ENCODE assay signal across 23 mouse cellular contexts in the genomic region with DNA sequence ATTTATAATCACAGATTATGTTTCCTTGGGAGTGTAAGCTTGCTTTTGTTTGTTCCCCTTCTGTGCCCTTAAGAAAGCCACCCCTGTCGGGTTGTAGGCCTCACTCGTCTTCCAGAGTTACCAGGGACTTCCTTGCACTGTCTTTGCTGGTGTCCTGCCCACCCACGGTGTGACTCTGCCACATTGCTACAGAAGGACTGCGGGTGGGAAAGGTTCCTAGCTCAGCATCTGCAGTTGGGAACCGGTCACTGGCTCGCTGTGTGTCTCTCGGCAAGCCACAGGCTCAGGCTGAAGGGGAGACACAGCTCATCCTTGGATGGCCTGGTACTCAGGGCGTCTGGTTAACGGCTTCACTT. TPM values are rescaled to one million over a fixed set of nuclear protein-coding genes. Genes with fewer than 3 reads are reported as not detected.
DNase-seq lines count a peak whose midpoint lies in the region; ATAC-seq and TF ChIP-seq lines count a peak whose summit lies in the region.
"Had no signal": no experiment of that assay in that cellular context is flagged by ENCODE, and none has a peak within 500 bp of the region (broad histone marks: within the 10 kb centered on the region; RNA-seq: fewer than 3 reads in every experiment).

No protein-coding gene starts in this region.

- H3K27ac ChIP-seq in gastrocnemius, adult 2 months: peak overlapping the region; percentile 97
- H3K27ac ChIP-seq in heart, embryonic 14.5 days (replicated peaks in 1 of 2; ENCODE audit: control insufficient read depth in 1 of 2, insufficient read depth in 1 of 2, low read depth in 2 of 2, low read length in 2 of 2): peak overlapping the region; percentile 75 to 77
- H3K27ac ChIP-seq in lung, postnatal 0 days (ENCODE audit: low read length): peak overlapping the region; percentile 88
- H3K27ac ChIP-seq in embryonic facial prominence, embryonic 15.5 days (replicated peaks): 0 out of 2 replicates have a peak overlapping the region, but pooled peaks have one; percentile 1
- H3K27ac ChIP-seq: kidney, postnatal 0 days; limb, embryonic 13.5 days; liver, embryonic 15.5 days; neural tube, embryonic 12.5 days had no signal

- peak overlapping the region; percentile 57 for H3K9ac ChIP-seq in heart, embryonic 14.5 days (ENCODE audit: low read length)
- H3K9ac ChIP-seq in lung, postnatal 0 days (replicated peaks; ENCODE audit: low read depth): no peak overlapping the region
- no peak overlapping the region for H3K9ac ChIP-seq in embryonic facial prominence, embryonic 15.5 days
- H3K9ac ChIP-seq: limb, embryonic 13.5 days; liver, embryonic 15.5 days; neural tube, embryonic 12.5 days had no signal

- no peak for ATAC-seq in heart, embryonic 14.5 days (ENCODE audit: insufficient number of reproducible peaks, insufficient read depth, low FRiP score, low read depth)
- ATAC-seq in lung, postnatal 0 days: no peak
- ATAC-seq in embryonic facial prominence, embryonic 15.5 days (ENCODE audit: insufficient number of reproducible peaks, low FRiP score, low TSS enrichment, low read depth): peak; percentile 61; the same call in 1 of the 2 replicates
- ATAC-seq: CD4-positive, CD25-positive, alpha-beta regulatory T cell, adult 4 months; forebrain, embryonic 16.5 days; Patski had no signal

- 54% methylated on average over 9 of the region's 9 CpGs for WGBS in heart, embryonic 14.5 days
- WGBS in lung, postnatal 0 days: 66% methylated on average over 9 of the region's 9 CpGs
- 65% methylated on average over 9 of the region's 9 CpGs for WGBS in embryonic facial prominence, embryonic 15.5 days

- H3K4me2 ChIP-seq in heart, embryonic 14.5 days (ENCODE audit: low read length): peak overlapping the region; percentile 35
- H3K4me2 ChIP-seq in lung, postnatal 0 days (replicated peaks; ENCODE audit: low read depth, low read length): no peak overlapping the region
- H3K4me2 ChIP-seq in embryonic facial prominence, embryonic 15.5 days (replicated peaks): no peak overlapping the region
- H3K4me2 ChIP-seq: limb, embryonic 13.5 days; liver, embryonic 15.5 days; neural tube, embryonic 12.5 days had no signal

- peaks cover 21% of the 10 kb centered on the region for H3K36me3 ChIP-seq in heart, embryonic 14.5 days (ENCODE audit: control insufficient read depth, insufficient read depth, low read length)
- no peaks in the 10 kb centered on the region for H3K36me3 ChIP-seq in lung, postnatal 0 days (ENCODE audit: insufficient read depth, low read length)
- H3K36me3 ChIP-seq in embryonic facial prominence, embryonic 15.5 days: peaks cover 20% of the 10 kb centered on the region; the same call in 1 of the 2 replicates

- intact Hi-C loops in gastrocnemius, adult 2 months (cut with DNase I): no loop called here
- intact Hi-C loops in heart, postnatal 10 days (cut with DNase I): no loop called here

- no peaks in the 10 kb centered on the region for H3K27me3 ChIP-seq in heart, embryonic 14.5 days (ENCODE audit: control insufficient read depth, insufficient read depth, low read length)
- no peaks in the 10 kb centered on the region for H3K27me3 ChIP-seq in lung, postnatal 0 days (replicated peaks; ENCODE audit: insufficient read depth, low read length)
- no peaks in the 10 kb centered on the region for H3K27me3 ChIP-seq in embryonic facial prominence, embryonic 15.5 days
- H3K27me3 ChIP-seq: limb, embryonic 13.5 days; liver, embryonic 15.5 days; megakaryocyte, embryonic 14.5 days; neural tube, embryonic 12.5 days; Patski had no signal

- peaks cover 9 to 15% of the 10 kb centered on the region in 2 experiments for H3K4me1 ChIP-seq in heart, embryonic 14.5 days (ENCODE audit: control insufficient read depth in 2 of 2, insufficient read depth in 2 of 2, low read length in 2 of 2)
- H3K4me1 ChIP-seq in lung, postnatal 0 days (ENCODE audit: insufficient read depth, low read depth, low read length): peaks cover 2% of the 10 kb centered on the region
- peaks cover 15% of the 10 kb centered on the region for H3K4me1 ChIP-seq in embryonic facial prominence, embryonic 15.5 days
- H3K4me1 ChIP-seq: neural tube, embryonic 12.5 days had no signal

- no peak for TF ChIP-seq CTCF in gastrocnemius, adult 2 months (IDR thresholded peaks at IDR 0.05)
- TF ChIP-seq CTCF in lung, postnatal 0 days (IDR thresholded peaks at IDR 0.05): no peak

- peak overlapping the region; percentile 56 for H3K4me3 ChIP-seq in gastrocnemius, adult 2 months
- no peak overlapping the region for H3K4me3 ChIP-seq in heart, embryonic 14.5 days (ENCODE audit: control insufficient read depth in 1 of 2, insufficient read depth in 1 of 2, low read depth in 1 of 2, low read length in 2 of 2)
- H3K4me3 ChIP-seq in lung, postnatal 0 days (ENCODE audit: low read depth, low read length): no peak overlapping the region
- no peak overlapping the region for H3K4me3 ChIP-seq in embryonic facial prominence, embryonic 15.5 days (replicated peaks)
- H3K4me3 ChIP-seq: limb, embryonic 13.5 days; liver, embryonic 15.5 days; neural tube, embryonic 12.5 days had no signal

- no peak for TF ChIP-seq EP300 in lung, postnatal 0 days (IDR thresholded peaks at IDR 0.05)

- H3K9me3 ChIP-seq in heart, embryonic 14.5 days (ENCODE audit: control insufficient read depth, low read length): no peaks in the 10 kb centered on the region
- H3K9me3 ChIP-seq in lung, postnatal 0 days (ENCODE audit: low read length): no peaks in the 10 kb centered on the region
- H3K9me3 ChIP-seq in embryonic facial prominence, embryonic 15.5 days (replicated peaks): no peaks in the 10 kb centered on the region
- H3K9me3 ChIP-seq: limb, embryonic 13.5 days; liver, embryonic 15.5 days; megakaryocyte, embryonic 14.5 days; neural tube, embryonic 12.5 days had no signal

- DNase-seq in gastrocnemius, adult 2 months: peak; percentile 78
- DNase-seq in gastrocnemius, postnatal 10 days: no peak
- DNase-seq in heart, postnatal 10 days: no peak
- DNase-seq in lung, postnatal 0 days (ENCODE audit: low spot score): no peak
- no peak for DNase-seq in lung, postnatal 14 days
- DNase-seq: adrenal gland, adult 8-10 months; cerebellum, adult 8-10 months; right cerebral cortex, adult 18-20 months; thymus, postnatal 14 days had no signal

RNA-seq across cellular contexts. Expression of a gene that starts 14.5 kb away (rescaled TPM):
- total RNA-seq in gastrocnemius, adult 2 months (2021): 10 to 100 TPM; 66.5 to 81.6 TPM
- total RNA-seq in gastrocnemius, postnatal 10 days (2021): 10 to 100 TPM; 55.0 to 58.2 TPM
- polyA plus RNA-seq in heart, embryonic 14.5 days (2014; fragmentation: Nextera tagmentation; extraction: Ambion mirVana): 31.2 and 32.4 TPM in 2 replicates
- 10 to 100 TPM; 81.4 to 86.9 TPM for total RNA-seq in heart, postnatal 10 days (2021)
- polyA plus RNA-seq in lung, postnatal 0 days (2015; fragmentation: Nextera tagmentation; extraction: Ambion mirVana): 78.5 and 88.2 TPM in 2 replicates
- polyA plus RNA-seq in embryonic facial prominence, embryonic 15.5 days (2015; fragmentation: Nextera tagmentation; extraction: Ambion mirVana): 45.8 and 52.4 TPM in 2 replicates

RNA-seq across cellular contexts. Expression of a gene that starts 15.1 kb away (rescaled TPM):
- total RNA-seq in gastrocnemius, adult 2 months (2021): 100 to 1,000 TPM in 1 of 2 experiments, 10 to 100 TPM in 1; 99.5 to 139 TPM
- 10 to 100 TPM; 82.3 to 83.5 TPM for total RNA-seq in gastrocnemius, postnatal 10 days (2021)
- polyA plus RNA-seq in heart, embryonic 14.5 days (2014; fragmentation: Nextera tagmentation; extraction: Ambion mirVana): 148 and 155 TPM in 2 replicates
- 100 to 1,000 TPM in 1 of 2 experiments, 10 to 100 TPM in 1; 94.7 to 108 TPM for total RNA-seq in heart, postnatal 10 days (2021)
- 224 and 234 TPM in 2 replicates for polyA plus RNA-seq in lung, postnatal 0 days (2015; fragmentation: Nextera tagmentation; extraction: Ambion mirVana)
- polyA plus RNA-seq in embryonic facial prominence, embryonic 15.5 days (2015; fragmentation: Nextera tagmentation; extraction: Ambion mirVana): 157 and 165 TPM in 2 replicates

RNA-seq across cellular contexts. Expression of a gene that starts 32.4 kb away (rescaled TPM):
- total RNA-seq in gastrocnemius, adult 2 months (2021): under 1 TPM in 1 of 2 experiments, not detected in 1; 0.50 TPM
- not detected for total RNA-seq in gastrocnemius, postnatal 10 days (2021)
- polyA plus RNA-seq in heart, embryonic 14.5 days (2014; fragmentation: Nextera tagmentation; extraction: Ambion mirVana): 0.73 and 1.0 TPM in 2 replicates
- not detected for total RNA-seq in heart, postnatal 10 days (2021)
- not detected in 2 replicates for polyA plus RNA-seq in lung, postnatal 0 days (2015; fragmentation: Nextera tagmentation; extraction: Ambion mirVana)
- polyA plus RNA-seq in embryonic facial prominence, embryonic 15.5 days (2015; fragmentation: Nextera tagmentation; extraction: Ambion mirVana): 0.49 TPM in 1 of 2 replicates, not detected in the other
- total RNA-seq: adrenal gland, adult 8-10 months; ES-E14; hematopoietic stem cell, adult 5-6 weeks; layer of hippocampus, postnatal 14 days; left cerebral cortex, postnatal 10 days had no signal
- polyA plus RNA-seq: CD4-positive, CD25-positive, alpha-beta regulatory T cell, adult 4 months; limb, embryonic 13.5 days; liver, embryonic 15.5 days; neural tube, embryonic 12.5 days; Patski had no signal

RNA-seq across cellular contexts. Expression of a gene that starts 42.1 kb away (rescaled TPM):
- under 1 TPM; 0.59 to 0.98 TPM for total RNA-seq in gastrocnemius, adult 2 months (2021)
- total RNA-seq in gastrocnemius, postnatal 10 days (2021): under 1 TPM in 1 of 2 experiments, not detected in 1; 0.16 TPM
- polyA plus RNA-seq in heart, embryonic 14.5 days (2014; fragmentation: Nextera tagmentation; extraction: Ambion mirVana): 0.12 TPM in 1 of 2 replicates, not detected in the other
- not detected for total RNA-seq in heart, postnatal 10 days (2021)
- 0.08 TPM in 1 of 2 replicates, not detected in the other for polyA plus RNA-seq in lung, postnatal 0 days (2015; fragmentation: Nextera tagmentation; extraction: Ambion mirVana)
- 0.71 and 0.77 TPM in 2 replicates for polyA plus RNA-seq in embryonic facial prominence, embryonic 15.5 days (2015; fragmentation: Nextera tagmentation; extraction: Ambion mirVana)
- total RNA-seq: ES-E14 had no signal
- polyA plus RNA-seq: kidney, postnatal 0 days; Patski had no signal

Comparison
In these comparisons a context has a peak if more than half of its experiments do, and no peak if none do; other contexts are left out.
1. H3K27ac ChIP-seq: peak in every context shown above with its lines; median percentile 97 in gastrocnemius, adult 2 months; 88 in lung, postnatal 0 days; 76 in heart, embryonic 14.5 days; 1 in embryonic facial prominence, embryonic 15.5 days.